ENCODE assay signal across 12 mouse cellular contexts in genomic region chr4:148271656-148272055, GRCm38 (mm10). TPM values are rescaled to one million over a fixed set of nuclear protein-coding genes. Genes with fewer than 3 reads are reported as not detected.
A peak's percentile ranks its signal among the peaks of the same experiment; 100 is the strongest.
DNase-seq lines count a peak whose midpoint lies in the region; ATAC-seq lines count a peak whose summit lies in the region.
"Had no signal": no experiment of that assay in that cellular context is flagged by ENCODE, and none has a peak within 500 bp of the region (broad histone marks: within the 10 kb centered on the region; RNA-seq: fewer than 3 reads in every experiment).

No protein-coding gene starts in this region.

- H3K27me3 ChIP-seq in heart, embryonic 12.5 days (replicated peaks): peaks cover 72% of the 10 kb centered on the region
- H3K27me3 ChIP-seq in forebrain, embryonic 16.5 days (replicated peaks; ENCODE audit: control insufficient read depth, insufficient read depth, low read length): peaks cover 9% of the 10 kb centered on the region; the same call in 1 of the 2 replicates
- H3K27me3 ChIP-seq in midbrain, embryonic 12.5 days: peaks cover 51% of the 10 kb centered on the region

- no peak overlapping the region for H3K9ac ChIP-seq in heart, embryonic 12.5 days
- no peak overlapping the region for H3K9ac ChIP-seq in forebrain, embryonic 16.5 days (replicated peaks; ENCODE audit: low read depth, low read length)
- no peak overlapping the region for H3K9ac ChIP-seq in midbrain, embryonic 12.5 days (replicated peaks)

- no peak for DNase-seq in heart, postnatal 14 days
- peak; percentile 91 for DNase-seq in ZHBTc4 (ENCODE audit: low read depth, low spot score)
- DNase-seq in layer of hippocampus, adult 8-10 months (ENCODE audit: low spot score in 2 of 2): no peak
- no peak for DNase-seq in lung, postnatal 4 days
- DNase-seq in thymus, postnatal 10 days (ENCODE audit: low spot score in 2 of 2): no peak
- DNase-seq: heart, postnatal 36 days; layer of hippocampus, postnatal 36 days; spleen, adult 18-20 months had no signal

- no peaks in the 10 kb centered on the region for H3K36me3 ChIP-seq in heart, embryonic 12.5 days
- H3K36me3 ChIP-seq in forebrain, embryonic 16.5 days (ENCODE audit: control insufficient read depth, insufficient read depth): peaks cover 14% of the 10 kb centered on the region
- peaks cover 29% of the 10 kb centered on the region for H3K36me3 ChIP-seq in midbrain, embryonic 12.5 days

- H3K4me1 ChIP-seq in heart, embryonic 12.5 days (replicated peaks): 0 out of 2 replicates have a peak, but pooled peaks cover 4% of the 10 kb centered on the region
- H3K4me1 ChIP-seq in forebrain, embryonic 16.5 days (replicated peaks; ENCODE audit: control insufficient read depth, insufficient read depth, low read length): peaks cover 27% of the 10 kb centered on the region
- H3K4me1 ChIP-seq in midbrain, embryonic 12.5 days: peaks cover 18% of the 10 kb centered on the region

- H3K27ac ChIP-seq in heart, embryonic 12.5 days (ENCODE audit: poor library complexity, severe bottlenecking): no peak overlapping the region
- H3K27ac ChIP-seq in forebrain, embryonic 16.5 days (ENCODE audit: low read length): no peak overlapping the region
- H3K27ac ChIP-seq in midbrain, embryonic 12.5 days (replicated peaks): no peak overlapping the region

- intact Hi-C loops in heart, postnatal 14 days (cut with DNase I): no loop called here

- H3K4me2 ChIP-seq in heart, embryonic 12.5 days: peak overlapping the region; percentile 27; the same call in 1 of the 2 replicates
- H3K4me2 ChIP-seq in forebrain, embryonic 16.5 days (ENCODE audit: low read length): peak overlapping the region; percentile 38
- H3K4me2 ChIP-seq in midbrain, embryonic 12.5 days (replicated peaks): peak overlapping the region; percentile 42

- H3K4me3 ChIP-seq in heart, embryonic 12.5 days: 0 out of 2 replicates have a peak overlapping the region, but pooled peaks have one; percentile 11
- H3K4me3 ChIP-seq in forebrain, embryonic 16.5 days (replicated peaks; ENCODE audit: low read length): peak overlapping the region; percentile 23
- H3K4me3 ChIP-seq in midbrain, embryonic 12.5 days: peak overlapping the region; percentile 26
- H3K4me3 ChIP-seq: megakaryocyte, embryonic 14.5 days had no signal

- 3% methylated on average over 39 of the region's 39 CpGs for WGBS in heart, embryonic 12.5 days
- WGBS in forebrain, embryonic 16.5 days: 5% methylated on average over 39 of the region's 39 CpGs
- WGBS in midbrain, embryonic 12.5 days: 9% methylated on average over 39 of the region's 39 CpGs

- no peak for ATAC-seq in heart, embryonic 12.5 days (ENCODE audit: insufficient number of reproducible peaks, low FRiP score)
- ATAC-seq in forebrain, embryonic 16.5 days: peak; percentile 39; the same call in 1 of the 2 replicates
- 0 out of 2 replicates have a peak, but pooled peaks have one; percentile 45 for ATAC-seq in midbrain, embryonic 12.5 days (ENCODE audit: low FRiP score, low read depth)

- H3K9me3 ChIP-seq in heart, embryonic 12.5 days (replicated peaks): peaks cover 6% of the 10 kb centered on the region
- no peaks in the 10 kb centered on the region for H3K9me3 ChIP-seq in forebrain, embryonic 16.5 days (ENCODE audit: control insufficient read depth, low read length)
- H3K9me3 ChIP-seq in midbrain, embryonic 12.5 days: 0 out of 2 replicates have a peak, but pooled peaks cover 3% of the 10 kb centered on the region

RNA-seq across cellular contexts. Expression of gene Disp3, which starts 16.1 kb away (rescaled TPM):
- 0.10 TPM in 1 of 2 replicates, not detected in the other for polyA plus RNA-seq in heart, embryonic 12.5 days (2016; fragmentation: Nextera tagmentation; extraction: Ambion mirVana)
- total RNA-seq in heart, postnatal 14 days (2021): not detected
- 11.8 and 12.2 TPM in 2 replicates for polyA plus RNA-seq in forebrain, embryonic 16.5 days (2015; fragmentation: Nextera tagmentation; extraction: Ambion mirVana)
- 7.8 and 9.4 TPM in 2 replicates for polyA plus RNA-seq in midbrain, embryonic 12.5 days (2016; fragmentation: Nextera tagmentation; extraction: Ambion mirVana)
- 10 to 100 TPM; 27.2 to 39.2 (median 31.9) TPM for total RNA-seq in layer of hippocampus, adult 8-10 months (2022)
- total RNA-seq: heart, postnatal 36 days had no signal
